Mouse (Mus musculus) neural tube, embryonic 15.5 days (tissue): ENCODE measurements at regions not wholly inside any gene's neighbourhood (a gene's known extent, or its start where the extent isn't known, plus 50 kb on each side); places are given as distances from the start of the nearest gene placed in this dataset.

Experiments used
- ATAC-seq: fragments of 200-750 bp; cut with Nextera tagmentation; 2 replicates; pipeline ENCODE4 v1.8.0; 2017; ENCODE audit warnings: mild to moderate bottlenecking, moderate TSS enrichment, moderate library complexity; ENCODE audit not compliant: low FRiP score
- H3K27ac ChIP-seq: fragments of 300-500 bp; sonication (generic); replicated peaks from 2 replicates; pipeline ENCODE4 v1.5.1; 2015; ENCODE audit warnings: mild to moderate bottlenecking, inconsistent platforms
- H3K27me3 ChIP-seq: fragments of 300-500 bp; sonication (generic); replicated peaks from 2 replicates; pipeline ENCODE4 v1.6.1; 2015; ENCODE audit warnings: inconsistent platforms
- H3K36me3 ChIP-seq: fragments of 300-500 bp; sonication (generic); 2 replicates; pipeline ENCODE4 v1.6.1; 2015; ENCODE audit warnings: inconsistent platforms
- H3K4me1 ChIP-seq: fragments of 300-500 bp; sonication (generic); 2 replicates; pipeline ENCODE4 v1.6.1; 2015; ENCODE audit warnings: inconsistent platforms
- H3K4me2 ChIP-seq: fragments of 300-500 bp; sonication (generic); 2 replicates; pipeline ENCODE4 v1.6.1; 2015; ENCODE audit warnings: inconsistent platforms, mild to moderate bottlenecking, moderate library complexity
- H3K4me3 ChIP-seq: fragments of 300-500 bp; sonication (generic); replicated peaks from 2 replicates; pipeline ENCODE4 v1.5.1; 2015; ENCODE audit warnings: mild to moderate bottlenecking, inconsistent platforms
- H3K9ac ChIP-seq: fragments of 300-500 bp; sonication (generic); replicated peaks from 2 replicates; pipeline ENCODE4 v1.6.1; 2015; ENCODE audit warnings: mild to moderate bottlenecking, inconsistent platforms
- H3K9me3 ChIP-seq: fragments of 300-500 bp; sonication (generic); replicated peaks from 2 replicates; pipeline ENCODE4 v1.6.1; 2016; ENCODE audit warnings: inconsistent platforms
- WGBS: fragments of 180-500 bp; shearing (Covaris S2); methylation state at CpG from one replicate; pipeline ENCODE4 v1.1.7; 2015; ENCODE audit warnings: mixed read lengths; 5-methylcytosine and 5-hydroxymethylcytosine counted together

DNA sequence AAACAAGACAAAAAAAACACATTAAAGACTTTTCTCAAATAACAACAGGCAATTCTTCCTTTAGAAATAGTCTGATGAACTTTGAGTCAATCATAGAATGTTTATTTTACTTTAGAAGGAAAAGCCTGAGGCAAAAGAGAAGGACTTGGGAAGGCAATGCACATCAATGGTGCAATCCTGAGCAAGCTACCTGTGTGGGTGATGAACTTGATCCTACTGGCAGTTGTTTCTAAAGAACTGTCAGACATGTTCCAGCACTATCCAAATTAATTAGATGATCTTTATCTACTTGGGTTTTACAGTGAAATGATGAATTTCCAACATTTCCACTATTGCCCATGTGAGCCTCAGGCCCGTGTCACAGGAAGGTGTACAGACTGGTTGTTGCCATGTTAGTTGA, 87.9 kb upstream of the Etaa1 start:
- ATAC-seq: no peak

DNA sequence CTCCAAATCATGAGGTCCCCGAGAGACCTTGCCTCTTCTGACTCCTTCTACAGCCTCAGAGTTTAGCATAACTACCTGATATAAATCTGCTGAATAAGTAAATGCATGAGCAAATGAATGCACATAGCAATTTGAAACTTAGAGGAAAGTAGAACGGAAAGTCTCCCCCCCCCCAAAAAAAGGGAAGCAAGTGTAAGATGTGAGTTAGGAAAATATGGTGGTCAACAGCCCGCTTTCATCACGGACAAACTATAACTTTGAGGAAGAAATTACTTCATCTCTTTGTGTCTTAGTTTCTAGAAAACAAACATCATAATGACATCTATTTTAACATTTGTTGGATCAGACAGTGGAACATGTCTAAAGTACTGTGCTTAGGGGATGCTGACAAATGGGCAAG, 77.4 kb upstream of the Etaa1 start:
- Histone ChIP-seq H3K9me3 (no peaks in the 10 kb centered on the region), H3K27ac (no peak overlapping the region), H3K4me1 (no peaks in the 10 kb centered on the region), H3K27me3 (no peaks in the 10 kb centered on the region), H3K36me3 (no peaks in the 10 kb centered on the region), H3K4me2 (no peak overlapping the region), H3K4me3 (no peak overlapping the region), H3K9ac (no peak overlapping the region)
- ATAC-seq: no peak
- 91% methylated on average over 4 of the region's 4 CpGs for WGBS

More for the DNA sequence above, 87.9 kb upstream of the Etaa1 start:
- 93% methylated on average over 1 of the region's 1 CpGs for WGBS
- H3K9me3 ChIP-seq: no peaks in the 10 kb centered on the region
- no peak overlapping the region for H3K9ac ChIP-seq
- H3K36me3 ChIP-seq: no peaks in the 10 kb centered on the region
- no peak overlapping the region for H3K4me3 ChIP-seq
- no peaks in the 10 kb centered on the region for H3K27me3 ChIP-seq
- no peak overlapping the region for H3K4me2 ChIP-seq
- H3K4me1 ChIP-seq: no peaks in the 10 kb centered on the region
- no peak overlapping the region for H3K27ac ChIP-seq

DNA sequence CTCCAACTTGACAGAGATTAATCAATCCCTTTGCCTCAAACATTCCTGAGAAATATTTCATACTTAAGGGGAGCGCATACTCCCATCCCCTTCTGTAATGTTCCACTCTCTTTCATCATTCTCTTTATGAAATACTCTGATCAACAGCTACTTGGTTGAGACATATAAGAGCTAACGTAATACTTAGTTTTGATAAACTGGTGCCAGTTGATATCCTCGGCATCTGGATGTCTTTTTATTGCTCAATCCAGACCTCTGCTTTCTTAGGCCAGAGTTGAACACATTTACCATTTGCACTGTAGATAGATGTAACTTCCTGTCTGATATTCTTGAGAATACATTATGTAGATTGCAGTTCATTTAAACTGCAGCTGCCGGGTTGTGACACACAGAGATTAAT, 68.4 kb upstream of the Etaa1 start:
- no peak for ATAC-seq
- WGBS: 79% methylated on average over 4 of the region's 4 CpGs
- no peak overlapping the region for H3K9ac ChIP-seq

DNA sequence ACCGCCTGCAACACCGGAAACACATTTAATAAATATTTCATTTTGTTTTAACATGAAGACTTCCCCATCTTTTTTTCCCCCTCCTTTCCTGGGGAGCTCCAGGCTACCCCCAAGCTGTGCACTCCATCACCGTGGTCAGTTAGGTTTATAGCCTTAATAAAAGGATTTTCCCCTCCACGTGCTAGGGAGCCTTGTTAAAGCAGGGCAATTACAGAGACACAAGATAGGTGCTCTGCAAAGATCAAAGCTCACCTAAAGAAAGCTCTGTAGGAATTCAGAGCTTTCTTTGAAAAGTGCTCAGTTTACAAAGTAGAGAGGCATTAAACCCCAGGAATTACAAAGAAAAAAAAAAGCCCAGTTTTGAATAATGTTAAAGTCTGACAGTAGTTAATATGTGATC, 61.6 kb upstream of the Etaa1 start:
- Histone ChIP-seq H3K36me3 (no peaks in the 10 kb centered on the region), H3K9me3 (no peaks in the 10 kb centered on the region), H3K27ac (0 out of 2 replicates have a peak overlapping the region, but pooled peaks have one; percentile 13), H3K27me3 (no peaks in the 10 kb centered on the region), H3K9ac (0 out of 2 replicates have a peak overlapping the region, but pooled peaks have one; percentile 15), H3K4me2 (no peak overlapping the region), H3K4me3 (no peak overlapping the region), H3K4me1 (peaks cover 19% of the 10 kb centered on the region)
- no peak; the same call in 1 of the 2 replicates for ATAC-seq
- WGBS: 13% methylated on average over 4 of the region's 4 CpGs

More for the DNA sequence above, 68.4 kb upstream of the Etaa1 start:
- H3K4me2 ChIP-seq: no peak overlapping the region
- no peaks in the 10 kb centered on the region for H3K36me3 ChIP-seq
- no peaks in the 10 kb centered on the region for H3K27me3 ChIP-seq
- no peak overlapping the region for H3K4me3 ChIP-seq
- H3K9me3 ChIP-seq: no peaks in the 10 kb centered on the region
- no peak overlapping the region for H3K27ac ChIP-seq
- H3K4me1 ChIP-seq: no peaks in the 10 kb centered on the region

DNA sequence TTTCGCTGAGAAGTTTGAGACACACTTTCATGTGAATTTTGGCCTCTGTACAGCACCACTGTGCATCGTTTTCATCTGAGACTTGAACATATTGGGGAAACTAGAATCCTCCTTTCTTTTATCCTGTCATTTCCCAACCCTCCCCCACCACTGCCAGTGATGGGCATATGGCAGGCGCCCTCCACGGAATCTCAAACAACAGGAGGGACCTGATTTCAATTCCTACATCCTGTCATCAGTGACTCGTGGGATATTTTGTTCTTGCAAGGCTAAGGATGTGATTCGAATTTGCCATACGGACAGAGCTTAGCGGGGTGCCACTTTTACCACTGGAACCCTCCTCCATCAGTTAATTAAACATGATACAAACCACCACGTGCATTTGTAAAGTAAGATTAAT, 60.9 kb upstream of the Etaa1 start:
- Histone ChIP-seq H3K9me3 (no peaks in the 10 kb centered on the region), H3K27me3 (no peaks in the 10 kb centered on the region), H3K36me3 (no peaks in the 10 kb centered on the region), H3K4me1 (peaks cover 19% of the 10 kb centered on the region), H3K4me3 (no peak overlapping the region), H3K4me2 (peak overlapping the region; percentile 25; the same call in 1 of the 2 replicates), H3K9ac (no peak overlapping the region), H3K27ac (no peak overlapping the region)
- 10% methylated on average over 9 of the region's 9 CpGs for WGBS
- no peak for ATAC-seq

DNA sequence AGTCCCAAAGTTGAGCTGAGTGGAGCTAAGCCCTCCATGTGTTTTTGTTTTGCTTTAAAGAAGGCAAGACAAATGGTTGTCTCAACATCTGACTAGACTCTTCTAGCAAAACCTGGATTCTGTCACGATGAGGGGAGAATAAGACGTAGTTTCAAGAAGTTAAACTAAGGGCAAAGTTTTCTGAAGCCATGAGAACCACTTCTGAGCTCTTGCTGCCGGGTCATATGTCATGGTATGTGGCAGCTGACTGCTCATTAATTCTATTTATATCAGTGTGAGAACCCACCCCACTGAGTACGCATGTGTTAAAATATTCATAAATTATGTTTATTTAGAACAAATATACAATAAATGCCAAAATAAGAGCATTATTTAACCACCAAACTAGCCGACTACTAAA, 58.4 kb upstream of the Etaa1 start:
- H3K4me2 ChIP-seq: no peak overlapping the region
- no peaks in the 10 kb centered on the region for H3K27me3 ChIP-seq
- WGBS: 28% methylated on average over 5 of the region's 5 CpGs
- H3K9ac ChIP-seq: no peak overlapping the region
- no peaks in the 10 kb centered on the region for H3K9me3 ChIP-seq
- peaks cover 19% of the 10 kb centered on the region for H3K4me1 ChIP-seq
- H3K36me3 ChIP-seq: no peaks in the 10 kb centered on the region
- H3K27ac ChIP-seq: no peak overlapping the region
- no peak overlapping the region for H3K4me3 ChIP-seq
- no peak for ATAC-seq

DNA sequence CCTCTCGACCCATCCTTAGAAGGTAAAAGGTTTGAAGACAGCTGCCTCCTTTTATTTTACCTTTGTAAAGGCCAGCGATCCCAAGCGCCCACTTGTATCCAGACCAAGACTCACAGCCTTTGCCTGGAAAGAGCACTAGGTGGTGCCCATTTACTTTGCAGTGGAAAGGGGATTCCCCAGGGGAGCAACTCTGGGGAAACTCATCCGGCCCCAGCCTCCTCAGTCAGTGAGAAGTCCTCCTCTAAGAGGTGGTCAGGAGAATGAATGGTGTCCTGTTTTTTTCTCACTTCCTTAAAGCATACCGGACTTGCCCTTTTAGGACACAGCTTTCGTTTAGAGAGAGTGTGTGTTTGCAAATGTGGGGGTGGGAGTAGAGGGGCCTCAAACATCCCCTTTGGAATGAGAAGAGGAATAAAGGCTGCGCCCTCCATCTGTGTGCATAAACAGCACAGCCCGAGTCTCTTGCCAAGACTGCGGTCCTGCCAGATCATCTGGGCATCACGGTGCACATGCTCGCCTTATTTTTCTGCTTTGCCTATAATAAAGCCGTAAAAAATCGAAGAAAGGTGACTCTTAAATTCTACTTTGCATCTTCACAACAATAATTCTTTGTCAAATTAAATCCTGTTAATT, 57.5 kb upstream of the Etaa1 start:
- Histone ChIP-seq H3K9ac (no peak overlapping the region), H3K27ac (0 out of 2 replicates have a peak overlapping the region, but pooled peaks have one; percentile 37)

DNA sequence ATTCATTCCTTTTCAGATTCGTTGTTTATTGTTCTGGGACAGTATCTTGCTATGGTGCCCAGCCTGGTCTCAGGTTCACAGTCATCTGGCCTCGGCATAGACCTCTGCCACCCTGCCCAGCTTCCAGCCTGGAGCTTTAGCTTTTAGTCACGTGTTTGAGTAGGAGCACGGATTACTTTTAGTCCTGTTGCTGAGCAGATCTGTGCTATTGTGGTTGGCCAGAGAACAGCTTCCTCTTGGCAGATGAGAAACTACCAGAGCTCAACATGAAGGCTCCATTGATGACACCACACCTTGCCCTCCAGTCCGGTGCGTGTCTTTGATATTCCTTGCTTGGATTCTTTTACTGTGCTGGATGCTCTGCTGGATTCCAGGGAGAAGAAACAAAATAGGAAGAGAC, 54.5 kb upstream of the Etaa1 start:
- no peaks in the 10 kb centered on the region for H3K9me3 ChIP-seq
- no peak for ATAC-seq
- 88% methylated on average over 6 of the region's 6 CpGs for WGBS

More for the DNA sequence above, 57.5 kb upstream of the Etaa1 start:
- H3K9me3 ChIP-seq: no peaks in the 10 kb centered on the region
- no peaks in the 10 kb centered on the region for H3K36me3 ChIP-seq
- peaks cover 19% of the 10 kb centered on the region for H3K4me1 ChIP-seq
- peak overlapping the region; percentile 15 for H3K4me3 ChIP-seq
- no peaks in the 10 kb centered on the region for H3K27me3 ChIP-seq
- peak; percentile 92 for ATAC-seq
- 10% methylated on average over 13 of the region's 13 CpGs for WGBS
- peak overlapping the region; percentile 50 for H3K4me2 ChIP-seq

More for the DNA sequence above, 54.5 kb upstream of the Etaa1 start:
- H3K27ac ChIP-seq: no peak overlapping the region
- H3K4me3 ChIP-seq: no peak overlapping the region
- H3K4me1 ChIP-seq: peaks cover 9% of the 10 kb centered on the region
- H3K27me3 ChIP-seq: no peaks in the 10 kb centered on the region
- no peaks in the 10 kb centered on the region for H3K36me3 ChIP-seq
- H3K4me2 ChIP-seq: no peak overlapping the region
- no peak overlapping the region for H3K9ac ChIP-seq
